Mouse (Mus musculus) kidney, postnatal 0 days (tissue): Measurements from ENCODE around the gene Osgin1. TPM values are rescaled to one million over a fixed set of nuclear protein-coding genes. Genes with fewer than 3 reads are reported as not detected.
A peak's percentile ranks its signal among the peaks of the same experiment; 100 is the strongest.

Experiments used
- ATAC-seq: fragments of 200-750 bp; cut with Nextera tagmentation; replicated peaks from 2 replicates; pipeline ENCODE4 v1.8.0; 2017; ENCODE audit warnings: low read depth, moderate number of reproducible peaks, moderate TSS enrichment, moderate library complexity; ENCODE audit not compliant: low FRiP score
- DNase-seq: peaks from one replicate; pipeline ENCODE4 v3.0.0-alpha.2; 2016; ENCODE audit warnings: low spot score
- H3K27ac ChIP-seq: fragments of 300-500 bp; sonication (generic); 2 replicates; pipeline ENCODE4 v1.5.1; 2014; ENCODE audit warnings: mild to moderate bottlenecking
- H3K27me3 ChIP-seq: fragments of 300-500 bp; sonication (generic); 2 replicates; pipeline ENCODE4 v1.6.1; 2014; ENCODE audit warnings: low read length, mixed read lengths; ENCODE audit not compliant: insufficient read depth
- H3K36me3 ChIP-seq: fragments of 300-500 bp; sonication (generic); 2 replicates; pipeline ENCODE4 v1.6.1; 2014; ENCODE audit warnings: low read length, mixed read lengths; ENCODE audit not compliant: insufficient read depth
- H3K4me1 ChIP-seq: fragments of 300-500 bp; sonication (generic); replicated peaks from 2 replicates; pipeline ENCODE4 v1.6.1; 2014; ENCODE audit warnings: antibody characterized with exemption, low read length, mixed read lengths; ENCODE audit not compliant: insufficient read depth
- H3K4me2 ChIP-seq: fragments of 300-500 bp; sonication (generic); 2 replicates; pipeline ENCODE4 v1.6.1; 2014; ENCODE audit warnings: mild to moderate bottlenecking, low read length, moderate library complexity, mixed read lengths
- H3K4me3 ChIP-seq: fragments of 300-500 bp; sonication (generic); replicated peaks from 2 replicates; pipeline ENCODE4 v1.5.1; 2014; ENCODE audit warnings: low read depth, low read length
- H3K9ac ChIP-seq: fragments of 300-500 bp; sonication (generic); 2 replicates; pipeline ENCODE4 v1.6.1; 2014; ENCODE audit warnings: low read depth, low read length
- H3K9me3 ChIP-seq: fragments of 300-500 bp; sonication (generic); replicated peaks from 2 replicates; pipeline ENCODE4 v1.6.1; 2016; ENCODE audit warnings: low read length, inconsistent platforms, mixed read lengths
- CTCF ChIP-seq: IDR thresholded peaks from 2 replicates; pipeline ENCODE4 v1.5.1; 2016; ENCODE audit warnings: antibody characterized with exemption, low read depth, mild to moderate bottlenecking, moderate library complexity
- WGBS: fragments of 180-500 bp; shearing (Covaris S2); extraction: QIAGEN DNeasy Blood & Tissue Kit; methylation state at CpG from one replicate; pipeline ENCODE4 v1.1.7; 2014; 5-methylcytosine and 5-hydroxymethylcytosine counted together
- polyA plus RNA-seq: library from polyadenylated mRNA; unstranded; fragments of >200 nt; fragmentation: Nextera tagmentation; extraction: Ambion mirVana; gene quantifications from 2 replicates; pipeline ENCODE4 v1.2.1, GENCODE M21; 2015

The Osgin1 gene
- polyA plus RNA-seq, 1 experiment from 2014 or later: 4.1 TPM

DNA sequence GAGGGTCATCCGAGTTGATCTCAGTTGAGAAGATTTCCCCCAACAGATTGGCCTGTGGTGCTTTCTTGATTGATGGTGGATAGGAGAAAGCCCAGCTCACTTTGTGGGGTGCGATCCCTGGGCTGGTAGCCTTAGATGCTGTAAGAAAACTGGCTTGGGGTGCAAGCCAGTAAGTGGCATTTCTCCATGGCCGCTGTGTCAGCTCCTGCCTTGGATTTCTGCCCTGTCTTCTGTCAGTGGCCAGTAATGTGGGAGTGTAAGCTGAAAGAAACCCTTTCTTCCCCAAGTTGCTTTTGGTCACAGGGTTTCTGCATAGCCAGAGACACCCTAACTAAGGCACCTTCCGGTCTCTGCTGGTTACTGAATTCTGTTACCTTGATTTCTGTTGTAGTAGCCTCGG lies 22.1 kb downstream of the Osgin1 start:
- TF ChIP-seq CTCF: no peak
- Histone ChIP-seq H3K9ac (0 out of 2 replicates have a peak overlapping the region, but pooled peaks have one; percentile 9), H3K36me3 (no peaks in the 10 kb centered on the region), H3K4me3 (no peak overlapping the region), H3K4me2 (no peak overlapping the region), H3K9me3 (no peaks in the 10 kb centered on the region), H3K27ac (no peak overlapping the region), H3K27me3 (no peaks in the 10 kb centered on the region; the same call in 1 of the 2 replicates), H3K4me1 (no peaks in the 10 kb centered on the region; the same call in 1 of the 2 replicates)
- no peak for ATAC-seq
- WGBS: 72% methylated on average over 5 of the region's 5 CpGs
- DNase-seq: no peak

- H3K9me3 ChIP-seq: no peaks in the 10 kb centered on the region
- H3K27me3 ChIP-seq: no peaks in the 10 kb centered on the region; the same call in 1 of the 2 replicates
- H3K4me2 ChIP-seq: no peak overlapping the region
- TF ChIP-seq CTCF: no peak
- DNase-seq (peak; percentile 50), ATAC-seq (no peak)
- no peak overlapping the region for H3K27ac ChIP-seq
- WGBS: 24% methylated on average over 16 of the region's 16 CpGs
- no peak overlapping the region for H3K9ac ChIP-seq
- no peaks in the 10 kb centered on the region for H3K36me3 ChIP-seq
- H3K4me3 ChIP-seq: no peak overlapping the region
- no peaks in the 10 kb centered on the region; the same call in none of the 2 replicates for H3K4me1 ChIP-seq
Observed at GRCm38 (mm10) chr8:119459724-119460123, 25.8 kb downstream of the Osgin1 start.

GRCm38 (mm10) chr8:119461356-119461755 lies 27.4 kb downstream of the Osgin1 start:
- DNase-seq (no peak), ATAC-seq (no peak)
- Histone ChIP-seq H3K27me3 (no peaks in the 10 kb centered on the region; the same call in 1 of the 2 replicates), H3K4me2 (no peak overlapping the region), H3K27ac (no peak overlapping the region), H3K4me1 (peaks cover 9% of the 10 kb centered on the region), H3K4me3 (no peak overlapping the region), H3K36me3 (no peaks in the 10 kb centered on the region), H3K9ac (no peak overlapping the region), H3K9me3 (no peaks in the 10 kb centered on the region)
- whole genome bisulfite sequencing: 49% methylated on average over 9 of the region's 9 CpGs
- TF ChIP-seq CTCF: no peak

DNA sequence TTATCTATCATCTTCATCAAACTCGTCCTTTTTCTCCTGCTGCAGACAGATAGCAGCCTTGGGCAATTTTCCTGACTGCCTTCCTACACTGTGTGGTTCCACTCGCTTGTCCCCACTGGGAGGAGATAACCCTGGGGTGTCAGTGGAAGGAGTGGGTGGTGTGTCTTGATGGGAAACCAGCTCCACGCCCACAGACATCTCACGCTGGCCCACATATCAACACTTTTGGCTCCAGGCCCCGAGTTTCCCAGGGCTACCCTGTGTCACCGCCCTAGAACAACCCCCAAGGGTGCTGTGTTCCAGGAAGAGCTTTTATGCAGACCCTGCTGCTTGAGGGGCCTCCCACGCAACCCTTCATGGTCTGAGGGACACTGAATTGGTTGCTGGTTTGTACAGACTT lies 29.8 kb downstream of the Osgin1 start:
- DNase-seq (peak; percentile 59), ATAC-seq (no peak)
- Histone ChIP-seq H3K9ac (no peak overlapping the region), H3K9me3 (no peaks in the 10 kb centered on the region), H3K4me3 (no peak overlapping the region), H3K4me2 (no peak overlapping the region), H3K36me3 (no peaks in the 10 kb centered on the region), H3K27me3 (no peaks in the 10 kb centered on the region; the same call in 1 of the 2 replicates), H3K27ac (no peak overlapping the region), H3K4me1 (peaks cover 9% of the 10 kb centered on the region)
- WGBS: 23% methylated on average over 7 of the region's 7 CpGs
- TF ChIP-seq CTCF: no peak

DNA sequence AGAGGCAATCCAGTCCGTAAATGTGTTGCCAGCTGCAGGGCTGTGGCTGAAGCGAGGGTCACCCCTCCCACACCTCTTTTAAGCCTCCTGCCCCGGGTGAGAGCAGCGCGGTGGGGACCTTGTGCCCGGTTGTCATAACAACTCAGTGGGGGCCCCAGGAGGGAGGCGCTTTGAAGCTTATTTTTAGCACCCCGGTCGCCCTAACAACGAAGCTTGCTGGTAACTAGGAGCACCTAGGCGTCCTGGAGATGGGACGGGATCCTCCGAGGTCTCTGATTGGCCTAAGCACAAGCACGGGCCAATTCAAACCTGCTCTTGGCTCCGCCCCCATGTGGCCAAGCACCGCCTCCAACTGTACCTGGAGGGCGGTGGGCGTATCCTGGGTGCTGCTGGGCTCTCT lies 32.2 kb downstream of the Osgin1 start:
- 4% methylated on average over 18 of the region's 18 CpGs for WGBS
- no peaks in the 10 kb centered on the region for H3K27me3 ChIP-seq
- no peak overlapping the region for H3K9ac ChIP-seq
- no peaks in the 10 kb centered on the region for H3K9me3 ChIP-seq
- H3K4me2 ChIP-seq: peak overlapping the region; percentile 43
- peak; percentile 38 for DNase-seq
- no peak overlapping the region for H3K4me3 ChIP-seq
- H3K27ac ChIP-seq: no peak overlapping the region
- ATAC-seq: peak; percentile 74
- TF ChIP-seq CTCF: no peak
- no peaks in the 10 kb centered on the region for H3K36me3 ChIP-seq
- peaks cover 9% of the 10 kb centered on the region; the same call in 1 of the 2 replicates for H3K4me1 ChIP-seq

DNA sequence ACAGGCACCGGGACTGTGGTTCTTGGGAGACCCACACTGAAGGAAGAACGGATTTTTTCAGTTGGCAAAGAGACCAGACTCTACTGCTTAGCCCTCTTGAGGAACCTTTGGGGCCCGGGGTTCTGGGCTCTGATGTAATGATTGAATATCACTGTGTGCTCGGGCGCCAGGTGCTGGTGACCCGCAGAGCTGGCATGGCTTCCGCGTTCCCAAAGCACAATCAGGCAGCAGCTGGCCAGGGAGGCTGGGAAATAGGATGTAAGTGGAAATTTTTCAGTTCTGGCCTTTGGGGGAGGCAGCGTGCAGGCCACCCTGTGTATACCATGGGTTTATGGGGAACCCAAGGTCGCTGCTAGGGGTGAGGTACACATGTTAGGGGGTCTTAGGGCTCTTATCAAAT lies 32.9 kb downstream of the Osgin1 start:
- Histone ChIP-seq H3K9ac (no peak overlapping the region), H3K36me3 (no peaks in the 10 kb centered on the region), H3K4me2 (no peak overlapping the region), H3K4me3 (no peak overlapping the region), H3K27ac (no peak overlapping the region), H3K9me3 (no peaks in the 10 kb centered on the region), H3K4me1 (peaks cover 9% of the 10 kb centered on the region; the same call in 1 of the 2 replicates), H3K27me3 (no peaks in the 10 kb centered on the region)
- ATAC-seq (no peak), DNase-seq (no peak)
- TF ChIP-seq CTCF: no peak
- WGBS: 74% methylated on average over 10 of the region's 10 CpGs

DNA sequence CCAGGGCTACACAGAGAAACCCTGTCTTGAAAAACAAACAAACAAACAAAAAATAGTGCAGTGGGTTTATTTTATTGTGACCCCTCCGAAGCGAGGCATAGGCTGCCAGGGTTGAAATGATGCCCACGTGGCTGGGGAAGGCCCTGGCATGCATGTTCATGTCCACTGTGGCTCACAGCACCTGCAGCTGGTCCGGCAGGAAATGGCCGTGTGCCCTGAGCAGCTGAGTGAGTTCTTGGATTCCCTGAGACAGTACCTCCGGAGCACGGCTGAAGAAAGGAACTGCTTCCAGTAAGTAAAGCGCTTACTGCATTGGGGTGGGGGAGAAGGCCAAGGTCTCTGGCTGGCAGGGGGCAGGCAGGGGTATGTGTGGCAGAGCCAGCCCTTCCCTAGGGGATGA lies 34.2 kb downstream of the Osgin1 start:
- H3K27ac ChIP-seq: no peak overlapping the region
- peaks cover 9% of the 10 kb centered on the region; the same call in 1 of the 2 replicates for H3K4me1 ChIP-seq
- no peak overlapping the region for H3K4me3 ChIP-seq
- H3K27me3 ChIP-seq: no peaks in the 10 kb centered on the region
- TF ChIP-seq CTCF: no peak
- no peaks in the 10 kb centered on the region for H3K9me3 ChIP-seq
- no peak overlapping the region for H3K9ac ChIP-seq
- ATAC-seq (no peak), DNase-seq (no peak)
- no peaks in the 10 kb centered on the region for H3K36me3 ChIP-seq
- WGBS: 77% methylated on average over 8 of the region's 8 CpGs
- no peak overlapping the region for H3K4me2 ChIP-seq
